Mouse (Mus musculus) right cerebral cortex, postnatal 10 days (tissue): ENCODE measurements at regions not wholly inside any gene's neighbourhood (a gene's known extent, or its start where the extent isn't known, plus 50 kb on each side); places are given as distances from the start of the nearest gene placed in this dataset.

ENCODE experiments used
- DNase-seq, 2 experiments: peaks; one replicate each; pipeline ENCODE4 v3.0.0; 2021; ENCODE audit warnings: low spot score in 2 of 2

GRCm38 (mm10) chr2:56083226-56083625 is 647.5 kb downstream of the Kcnj3 start:
- DNase-seq: no peak

- no peak for DNase-seq
Measured at GRCm38 (mm10) chr2:56109531-56109930, 673.8 kb downstream of the Kcnj3 start.

GRCm38 (mm10) chr2:56109975-56110374 is 674.2 kb downstream of the Kcnj3 start:
- peak in 1 of 2 experiments; percentile 35 for DNase-seq

- DNase-seq: peak; percentile 41 to 56
Measured at GRCm38 (mm10) chr2:56114469-56114868, 678.7 kb downstream of the Kcnj3 start.

GRCm38 (mm10) chr2:56119368-56119767 is 683.6 kb downstream of the Kcnj3 start:
- DNase-seq: peak in 1 of 2 experiments; percentile 24

- DNase-seq: no peak
Measured at GRCm38 (mm10) chr2:56147107-56147615, 711.4 kb downstream of the Kcnj3 start.

- peak in 1 of 2 experiments; percentile 16 for DNase-seq
Measured at GRCm38 (mm10) chr2:56196449-56196848, 760.7 kb downstream of the Kcnj3 start.

- no peak for DNase-seq
Measured at GRCm38 (mm10) chr2:56227476-56227875, 791.7 kb downstream of the Kcnj3 start.

GRCm38 (mm10) chr2:56233042-56233441 is 797.3 kb downstream of the Kcnj3 start:
- DNase-seq: peak; percentile 36 to 62

GRCm38 (mm10) chr2:56257044-56257954 is 821.5 kb downstream of the Kcnj3 start:
- peak; percentile 34 to 44 for DNase-seq

GRCm38 (mm10) chr2:56304920-56305319 is 818.9 kb downstream of the Nr4a2 start:
- DNase-seq: no peak

- DNase-seq: no peak
Measured at GRCm38 (mm10) chr2:56321692-56322091, 802.1 kb downstream of the Nr4a2 start.

- no peak for DNase-seq
Measured at GRCm38 (mm10) chr2:56322508-56322907, 801.3 kb downstream of the Nr4a2 start.

GRCm38 (mm10) chr2:56335974-56336373 is 787.8 kb downstream of the Nr4a2 start:
- DNase-seq: no peak

- DNase-seq: no peak
Measured at GRCm38 (mm10) chr2:56364065-56364464, 759.7 kb downstream of the Nr4a2 start.
